Mouse (Mus musculus) urinary bladder, postnatal 4 days (tissue): ENCODE measurements around the gene Sec11a.
"Not testable (repeated sequence)": the region's sequence is repeated elsewhere in the genome, so short reads cannot be mapped to it uniquely, and the experiment has no call there.

Source experiments
- DNase-seq, 2 experiments: peaks; one replicate each; pipeline ENCODE4 v3.0.0; 2021 to 2022; ENCODE audit warnings: low spot score in 2 of 2

Sec11a gene

GRCm38 (mm10) chr7:80956891-80957290, 9.3 kb upstream of the Sec11a start:
- no peak for DNase-seq

GRCm38 (mm10) chr7:80954251-80954650, 6.7 kb upstream of the Sec11a start:
- no peak for DNase-seq

- DNase-seq, result no peak
These were observed 4.6 kb upstream of the Sec11a start for GRCm38 (mm10) chr7:80952140-80952539.

GRCm38 (mm10) chr7:80951461-80951860, 3.9 kb upstream of the Sec11a start:
- no peak for DNase-seq

GRCm38 (mm10) chr7:80939808-80940207, 7.8 kb downstream of the Sec11a start:
- DNase-seq, result no peak

GRCm38 (mm10) chr7:80937304-80937666, 10.3 kb downstream of the Sec11a start:
- not testable (repeated sequence) for DNase-seq

GRCm38 (mm10) chr7:80936617-80937303, 10.8 kb downstream of the Sec11a start:
- DNase-seq, result not testable (repeated sequence)

GRCm38 (mm10) chr7:80935834-80936233, 11.7 kb downstream of the Sec11a start:
- no peak for DNase-seq

GRCm38 (mm10) chr7:80932777-80933176, 14.8 kb downstream of the Sec11a start:
- no peak for DNase-seq

- no peak for DNase-seq
These were observed 15.9 kb downstream of the Sec11a start for GRCm38 (mm10) chr7:80931618-80932207.

- no peak for DNase-seq
These were observed 24.4 kb downstream of the Sec11a start for GRCm38 (mm10) chr7:80923165-80923564.

- DNase-seq, result no peak
These were observed 28.0 kb downstream of the Sec11a start for GRCm38 (mm10) chr7:80919647-80920008.

- DNase-seq, result no peak
These were observed 28.5 kb downstream of the Sec11a start for GRCm38 (mm10) chr7:80918982-80919646.

- DNase-seq, result no peak
These were observed 29.6 kb downstream of the Sec11a start for GRCm38 (mm10) chr7:80917916-80918465.

GRCm38 (mm10) chr7:80912496-80912895, 35.1 kb downstream of the Sec11a start:
- no peak for DNase-seq

GRCm38 (mm10) chr7:80911053-80911452, 36.5 kb downstream of the Sec11a start:
- no peak for DNase-seq

GRCm38 (mm10) chr7:80904921-80905515, 42.6 kb downstream of the Sec11a start, which contains the start of gene Nmb:
TSS of gene Nmb (minus strand) at chr7:80905076.
- DNase-seq, result peak; percentile 58 to 75

GRCm38 (mm10) chr7:80903625-80904422, 43.8 kb downstream of the Sec11a start:
- DNase-seq, result no peak

GRCm38 (mm10) chr7:80901541-80902274, 45.9 kb downstream of the Sec11a start:
- DNase-seq, result no peak

GRCm38 (mm10) chr7:80900944-80901501, 46.6 kb downstream of the Sec11a start, which contains the start of gene Wdr73:
TSS of gene Wdr73 (minus strand) at chr7:80901269.
- peak; percentile 87 to 88 for DNase-seq
